Mouse (Mus musculus) ovary, postnatal 36 days (tissue): ENCODE measurements around the gene Ddias.

Experiments
- DNase-seq: peaks from one replicate; pipeline ENCODE4 v3.0.0; 2022; ENCODE audit warnings: low spot score, mixed read lengths

The Ddias gene

DNA sequence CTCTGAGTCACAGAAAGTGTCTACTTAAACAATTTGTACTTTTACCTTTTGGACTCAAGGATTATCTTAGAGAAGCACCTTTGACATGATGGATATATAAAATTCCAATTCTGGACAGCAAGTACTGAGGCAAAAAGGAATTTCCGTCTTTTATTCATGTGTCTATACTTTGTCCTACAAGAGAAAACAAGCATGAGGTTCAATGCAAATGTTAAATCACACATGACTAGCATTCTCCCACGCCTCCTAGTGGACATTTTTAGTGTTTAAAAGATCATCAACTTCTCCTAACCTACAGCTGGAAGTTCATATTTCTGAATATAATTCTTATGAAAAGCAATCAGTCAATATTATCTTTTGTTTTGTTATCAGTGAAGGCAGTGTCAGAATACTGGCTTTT is 7.5 kb downstream of the Ddias start:
- DNase-seq, result no peak

DNA sequence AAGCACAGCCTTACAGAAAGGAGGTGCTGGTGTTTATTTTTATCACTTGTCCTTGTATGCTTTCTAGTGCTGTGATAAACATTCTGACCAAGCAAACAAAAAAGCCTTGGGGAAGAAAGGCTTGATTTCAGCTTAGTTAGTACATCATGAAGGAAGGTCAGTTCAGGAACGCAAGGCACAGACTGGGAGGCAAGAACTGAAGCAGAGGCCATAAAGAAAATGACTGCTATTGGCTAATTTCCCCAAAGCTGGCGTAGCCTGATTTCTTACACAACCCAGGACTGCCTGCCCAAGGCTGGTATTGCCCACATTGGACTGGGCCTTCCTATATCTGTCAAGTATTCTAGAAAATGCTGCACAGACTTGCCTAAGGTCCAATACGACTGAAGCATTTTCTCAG is 25.8 kb downstream of the Ddias start:
- DNase-seq, result peak; percentile 7

DNA sequence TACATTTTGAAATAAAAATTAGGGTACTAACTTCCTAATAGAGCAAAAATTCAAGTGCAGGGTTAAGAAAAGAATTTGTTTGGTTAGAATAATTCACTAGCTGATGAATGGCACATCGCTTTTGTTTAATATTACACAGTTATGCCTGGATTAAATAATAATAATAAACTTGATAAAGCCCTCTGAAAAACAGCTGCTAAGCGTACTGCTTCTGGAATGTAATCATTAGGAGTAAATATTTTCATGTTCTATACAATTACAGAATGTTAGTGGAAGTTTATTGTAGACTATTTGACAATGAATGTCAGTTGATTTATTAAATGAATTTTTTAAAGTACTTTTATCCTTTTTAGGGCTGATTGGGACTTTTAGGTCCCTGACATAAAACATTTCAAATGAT is 31.8 kb downstream of the Ddias start:
- DNase-seq, result no peak

DNA sequence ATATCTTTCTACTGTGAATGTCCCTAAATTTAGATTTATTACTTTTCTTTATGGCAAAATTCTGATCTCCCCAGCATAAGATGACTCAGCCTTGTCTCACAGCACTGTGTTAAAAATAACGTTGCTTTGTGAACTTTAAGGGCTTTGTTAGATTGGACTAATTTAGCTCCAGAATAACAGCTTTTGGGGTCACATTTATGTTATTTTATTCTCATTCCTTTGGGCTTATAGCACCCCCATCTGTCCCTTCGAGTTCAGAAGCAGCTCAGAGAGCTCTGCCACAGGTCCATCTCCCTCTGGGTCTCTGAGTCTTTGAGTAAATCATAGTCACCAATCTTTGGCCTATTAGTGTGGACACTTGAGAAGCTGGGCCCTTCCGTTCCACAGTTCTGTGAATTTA is 36.1 kb downstream of the Ddias start:
- DNase-seq, result no peak

DNA sequence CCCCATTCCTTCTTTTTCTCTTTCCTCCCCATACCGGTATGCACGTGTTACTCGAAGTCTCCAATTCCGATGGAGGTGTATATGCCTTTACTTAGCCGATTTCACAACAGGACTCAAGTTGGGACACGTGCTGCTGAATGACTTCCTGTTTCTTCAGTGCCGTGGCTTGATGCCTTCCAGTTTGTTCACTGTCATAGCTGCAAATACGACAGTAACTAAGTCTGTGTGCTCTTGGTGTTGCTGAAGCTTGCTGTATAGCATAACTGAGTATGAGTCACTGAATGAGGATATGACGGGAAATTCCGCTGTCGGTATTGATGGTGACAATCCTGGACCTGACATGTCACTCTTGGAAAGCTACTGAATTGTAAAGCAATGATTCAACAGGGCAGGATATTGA is 36.8 kb downstream of the Ddias start:
- no peak for DNase-seq

DNA sequence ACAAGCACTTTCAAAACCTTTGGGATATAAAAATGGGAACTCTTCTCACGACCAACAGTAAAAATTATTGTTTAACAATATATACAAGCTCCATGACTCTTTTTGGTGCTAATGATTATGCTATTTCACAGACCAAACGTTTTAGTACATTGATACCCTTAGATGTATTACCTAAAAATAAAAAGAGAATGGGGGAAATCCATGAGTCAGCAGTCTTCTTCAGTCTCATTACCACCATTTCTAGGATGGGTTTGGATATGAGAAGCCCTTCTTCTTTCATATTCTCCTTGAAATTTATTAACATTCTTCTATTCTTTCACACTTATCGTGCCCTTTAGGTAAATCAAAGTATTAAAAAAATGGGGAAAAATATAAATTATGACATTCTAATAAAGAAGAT is 37.6 kb downstream of the Ddias start:
- no peak for DNase-seq

DNA sequence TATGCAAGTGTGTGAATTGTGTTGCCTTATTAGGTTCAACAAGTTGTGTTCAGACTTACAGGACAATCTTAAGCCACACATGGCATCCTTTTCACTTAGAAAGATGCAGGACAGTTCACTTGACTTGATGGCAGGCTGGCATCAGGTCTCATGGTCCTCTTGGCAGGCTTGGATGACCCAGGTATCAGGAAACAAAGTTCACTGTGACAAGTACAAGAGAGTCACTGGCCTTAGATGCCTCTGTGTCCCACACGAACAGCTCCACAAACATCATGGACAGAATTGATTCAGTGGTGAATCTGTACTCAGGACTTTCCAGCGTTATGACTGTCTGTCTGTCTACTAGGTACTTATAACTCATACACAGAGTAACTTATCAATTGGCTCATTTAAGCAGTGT is 39.7 kb downstream of the Ddias start:
- DNase-seq, result no peak

DNA sequence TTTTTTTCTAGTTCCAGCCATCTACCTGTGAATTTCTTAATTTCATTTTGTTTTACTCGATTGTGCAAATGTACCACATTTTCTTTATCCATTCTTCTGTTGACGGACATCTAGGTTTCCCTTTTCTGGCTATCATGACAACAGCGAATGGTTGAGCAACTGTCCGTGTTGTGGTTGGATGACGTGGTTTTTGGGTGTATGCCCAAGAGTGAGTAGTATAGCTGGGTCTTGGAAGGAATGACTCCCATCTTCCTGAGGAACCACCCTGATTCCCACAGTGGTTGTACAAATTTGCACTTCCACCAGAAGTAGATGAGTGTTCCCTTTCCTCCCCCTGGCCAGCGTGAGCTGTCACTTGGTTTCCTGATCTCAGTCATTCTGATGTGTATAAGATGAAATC is 41.7 kb downstream of the Ddias start:
- DNase-seq, result no peak

DNA sequence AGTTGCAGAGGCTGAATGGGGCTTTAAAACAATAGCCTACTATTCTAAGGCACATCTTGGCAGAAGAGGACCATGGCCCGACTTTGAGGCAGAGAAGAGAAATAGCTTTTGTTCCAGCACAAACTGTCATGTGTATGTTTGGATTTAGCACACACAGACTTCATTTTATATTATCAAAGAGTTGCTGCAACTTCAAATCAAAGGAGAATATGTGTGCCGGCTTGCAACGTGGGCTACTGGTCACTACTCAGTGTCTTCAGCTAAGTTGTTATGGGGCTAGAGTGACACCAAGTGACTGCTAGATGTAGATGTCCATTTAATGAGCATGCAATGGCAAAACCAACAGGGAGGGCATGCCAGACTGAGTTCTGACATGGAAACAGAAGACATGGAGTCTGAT is 46.1 kb downstream of the Ddias start:
- no peak for DNase-seq

DNA sequence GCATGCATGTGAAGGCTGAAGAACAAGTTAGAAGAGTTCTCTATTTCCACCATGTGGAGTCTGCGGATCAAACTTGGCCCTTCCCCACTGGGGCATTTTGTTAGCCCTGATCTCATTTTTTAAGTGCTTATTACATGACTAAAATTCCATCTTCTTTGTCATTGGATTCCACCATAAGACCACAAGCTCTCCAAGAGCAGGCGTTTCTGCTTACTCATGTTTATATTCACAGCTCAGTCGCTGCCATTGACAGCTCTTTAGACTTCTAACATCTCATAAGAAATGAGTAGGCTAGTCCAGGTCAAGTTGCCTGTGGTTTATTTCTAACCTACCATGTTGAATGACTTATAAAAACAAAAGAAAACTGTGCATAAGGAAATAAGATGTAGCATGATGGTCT is 47.8 kb downstream of the Ddias start:
- no peak for DNase-seq

DNA sequence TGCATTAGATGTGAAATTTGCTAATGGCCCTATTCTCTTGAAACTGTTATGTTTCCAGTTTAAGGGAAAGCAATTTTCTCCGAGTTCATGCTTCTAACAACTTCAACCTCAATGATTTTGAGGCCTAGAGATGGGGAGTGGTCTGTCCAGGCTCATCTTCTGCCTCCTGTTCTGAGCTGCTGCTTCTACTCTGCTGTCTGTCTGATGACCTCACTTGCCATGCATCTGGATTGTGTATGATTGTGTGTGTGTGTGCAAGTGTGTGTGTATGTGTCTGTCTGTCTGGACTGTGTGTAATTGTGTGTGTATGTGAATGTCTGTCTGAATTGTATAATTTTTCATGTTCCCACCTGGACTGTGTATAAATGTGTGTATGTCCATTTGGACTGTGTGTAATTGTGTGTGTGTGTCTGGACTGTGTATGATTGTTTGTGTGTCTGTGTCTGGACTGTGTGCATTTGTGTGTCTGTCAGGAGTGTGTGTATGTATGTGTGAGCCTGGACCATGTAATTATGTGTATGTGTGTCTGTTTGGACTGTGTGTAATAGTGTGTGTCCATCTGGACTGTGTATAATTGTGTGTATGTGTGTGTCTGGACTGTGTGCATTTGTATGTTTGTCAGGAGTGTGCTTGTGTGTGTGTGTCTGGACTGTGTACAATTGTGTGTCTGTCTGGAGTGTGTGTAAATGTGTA is 51.5 kb downstream of the Ddias start:
- DNase-seq, result no peak

DNA sequence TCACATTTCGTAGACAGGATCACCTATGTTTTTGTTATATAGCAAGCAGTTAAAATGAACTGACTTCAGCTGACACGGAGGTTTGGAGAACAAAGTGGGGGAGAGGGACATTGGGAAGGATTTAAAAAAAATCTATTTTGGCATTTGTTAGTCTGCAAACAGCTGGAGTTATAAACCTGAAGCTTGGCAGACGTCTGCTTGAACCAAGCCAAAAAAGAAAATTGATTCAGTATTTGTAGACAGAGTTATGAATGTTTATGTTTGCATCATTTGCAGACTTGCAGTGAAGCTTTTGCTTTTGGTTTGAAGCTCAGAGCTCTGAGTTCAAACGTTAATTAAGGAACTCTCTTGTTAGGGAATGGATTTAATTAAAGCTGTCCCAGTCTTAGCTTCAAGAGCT is 52.2 kb downstream of the Ddias start:
- DNase-seq, result no peak

DNA sequence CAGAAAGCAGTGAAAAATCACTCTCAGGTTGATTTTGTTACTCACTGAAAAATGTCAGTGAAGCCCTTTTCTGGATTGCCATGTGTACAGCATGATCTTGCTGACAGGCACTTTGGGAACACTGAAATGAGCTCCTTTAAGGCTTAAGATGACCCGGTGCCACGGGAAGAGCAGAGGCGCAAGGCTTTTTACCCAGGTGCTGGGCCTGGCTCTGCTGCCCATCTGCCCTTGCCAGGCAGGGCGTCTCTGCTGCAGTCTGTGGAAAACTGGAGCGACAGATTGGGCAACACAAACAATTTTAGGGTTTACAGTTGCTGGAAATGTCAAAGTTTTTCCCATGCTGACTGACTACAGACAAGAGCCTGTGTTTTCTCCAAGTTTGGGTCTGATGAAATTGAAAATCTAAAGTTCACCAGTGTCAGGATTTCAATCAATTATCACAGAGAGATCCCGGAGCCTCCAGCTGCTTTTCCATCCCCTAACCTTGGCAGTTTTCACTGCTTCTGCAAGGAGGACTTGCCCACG is 53.0 kb downstream of the Ddias start:
- no peak for DNase-seq

DNA sequence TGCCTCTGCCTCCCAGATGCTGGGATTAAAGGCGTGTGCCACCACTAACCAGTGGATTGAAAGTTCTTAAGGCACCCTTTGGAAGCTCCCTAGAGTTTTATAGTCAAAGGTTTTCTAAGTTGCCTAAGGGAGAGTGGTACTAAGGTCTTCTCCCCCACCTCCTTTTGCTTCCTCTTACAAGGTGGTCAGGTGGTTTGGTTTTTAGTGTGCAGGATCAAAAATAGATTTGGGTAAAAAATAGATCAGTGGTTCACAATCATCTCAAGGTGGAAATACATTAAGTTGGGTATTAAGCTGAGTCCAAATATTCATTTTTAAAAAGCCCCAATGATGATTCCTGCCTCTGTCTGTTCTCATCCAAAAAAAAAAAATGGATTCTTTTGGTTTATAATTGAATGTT is 53.6 kb downstream of the Ddias start:
- DNase-seq, result no peak

DNA sequence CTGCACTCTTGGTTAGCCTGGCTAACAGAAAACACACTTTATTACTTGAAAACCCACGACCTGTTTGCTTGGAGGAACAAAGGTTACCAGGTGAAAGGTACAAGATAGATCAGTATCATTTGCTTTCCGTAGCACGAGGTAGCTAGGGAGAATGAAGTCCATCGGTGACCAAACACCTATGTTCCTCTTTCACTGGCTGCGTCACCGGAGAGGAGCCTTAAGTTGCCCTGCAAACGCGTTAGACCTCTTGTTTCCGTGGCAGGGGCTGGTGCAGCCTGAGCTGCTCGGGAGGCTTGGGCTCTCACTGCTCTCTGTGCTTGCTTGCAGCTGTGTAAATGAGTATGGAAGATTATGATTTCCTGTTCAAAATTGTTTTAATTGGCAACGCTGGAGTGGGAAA is 54.4 kb downstream of the Ddias start:
- no peak for DNase-seq

DNA sequence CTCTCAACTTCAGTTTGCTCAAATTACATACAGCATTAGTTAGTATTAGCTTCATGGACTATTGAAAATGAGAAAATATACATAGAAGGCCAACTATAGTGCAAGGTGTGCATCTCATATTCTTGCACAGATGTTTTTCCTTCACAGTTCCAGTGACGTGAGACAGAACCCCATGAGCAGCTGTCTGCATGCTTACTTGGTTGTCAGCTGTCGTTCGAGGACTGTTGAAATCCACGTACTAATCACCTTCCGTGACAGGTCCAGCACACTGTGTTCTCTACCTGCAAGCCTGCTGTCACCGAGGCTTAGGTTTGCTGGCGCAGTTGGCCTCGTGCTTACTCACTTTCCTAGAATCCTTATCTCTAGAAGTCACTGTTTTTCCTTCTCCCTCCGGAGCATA is 56.2 kb downstream of the Ddias start:
- no peak for DNase-seq

DNA sequence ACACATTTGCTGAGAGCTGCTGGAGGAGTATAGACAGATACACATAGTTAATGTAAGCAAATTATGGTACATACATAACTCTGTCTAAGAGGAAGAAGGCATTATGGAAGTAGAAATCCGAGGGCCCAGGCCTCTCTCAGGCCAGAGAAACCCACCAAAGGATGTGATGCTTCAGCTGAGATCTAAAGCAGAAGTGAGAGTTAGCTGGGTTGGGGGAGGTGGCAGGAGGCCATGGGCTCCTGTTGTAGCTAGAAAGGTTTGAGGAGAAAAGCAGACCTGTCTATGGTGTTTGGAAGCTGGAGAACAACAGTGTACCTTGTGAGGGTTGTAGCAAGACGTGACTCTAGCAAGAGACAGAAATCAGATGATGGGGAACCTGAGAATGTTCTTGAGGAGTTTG is 56.8 kb downstream of the Ddias start:
- no peak for DNase-seq

DNA sequence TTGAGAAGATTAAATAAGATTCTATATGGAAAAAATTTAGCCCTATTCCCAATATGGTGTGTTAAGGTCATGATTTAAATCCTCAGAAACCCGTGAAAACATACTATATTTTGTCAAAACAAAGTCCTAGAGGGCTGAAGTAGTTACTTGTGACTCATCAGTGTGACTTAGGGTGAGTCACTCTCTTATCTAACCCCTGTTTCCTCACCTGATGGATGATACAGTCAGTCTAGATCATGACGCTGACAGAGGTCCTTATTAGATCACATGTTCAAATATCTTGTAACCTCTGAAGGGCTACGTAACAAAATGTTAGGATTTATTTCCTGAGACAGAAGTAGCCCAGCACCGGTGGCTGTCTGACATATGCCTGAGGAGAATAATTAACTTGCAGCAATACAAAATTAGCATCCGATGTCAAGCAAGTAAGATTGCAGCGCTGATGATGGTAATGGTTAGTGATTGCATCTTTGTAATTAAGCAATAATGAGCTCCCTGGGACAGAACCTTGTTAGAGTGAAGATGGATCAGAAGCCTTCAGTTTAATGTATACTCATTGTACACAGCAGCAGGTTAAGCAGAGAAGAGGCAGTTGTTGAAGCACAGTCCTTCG is 62.3 kb downstream of the Ddias start:
- no peak for DNase-seq
